Mouse (Mus musculus): Measurements from ENCODE around the gene Npas3. TPM values are rescaled to one million over a fixed set of nuclear protein-coding genes. Genes with fewer than 3 reads are reported as not detected.
A peak's percentile ranks its signal among the peaks of the same experiment; 100 is the strongest.

The Npas3 gene
- polyA plus RNA-seq, 1 experiment = 1.2 TPM

GRCm38 (mm10) chr12:54101307-54101870, 852.9 kb downstream of the Npas3 start:
- no peaks in the 10 kb centered on the region for H3K27me3 ChIP-seq (ENCODE audit: control insufficient read depth, insufficient read depth, low read length, poor library complexity, severe bottlenecking)
- H3K4me1 ChIP-seq (ENCODE audit: control insufficient read depth, insufficient read depth, low read length) = peaks cover 10% of the 10 kb centered on the region
- no peak overlapping the region for H3K4me3 ChIP-seq (ENCODE audit: low read depth, low read length)
- no peak overlapping the region for H3K9ac ChIP-seq (ENCODE audit: low read depth, poor library complexity, severe bottlenecking)
- no peaks in the 10 kb centered on the region for H3K36me3 ChIP-seq (ENCODE audit: control insufficient read depth, insufficient read depth, low read length, poor library complexity, severe bottlenecking)
- no peak overlapping the region for H3K27ac ChIP-seq (ENCODE audit: insufficient read depth, low read length)
- no peaks in the 10 kb centered on the region for H3K9me3 ChIP-seq (replicated peaks; ENCODE audit: control insufficient read depth, insufficient read depth, low read length, poor library complexity, severe bottlenecking)
- TF ChIP-seq POLR2A (IDR thresholded peaks at IDR 0.05; ENCODE audit: insufficient read depth, low read length) (no peak), CTCF (IDR thresholded peaks at IDR 0.05; ENCODE audit: low read depth, low read length) (no peak), EP300 (IDR thresholded peaks at IDR 0.05; ENCODE audit: insufficient read depth, low read depth, low read length) (no peak)

- peak overlapping the region; percentile 9; the same call in 1 of the 2 replicates for H3K27ac ChIP-seq (ENCODE audit: insufficient read depth, low read length)
These were observed 854.0 kb downstream of the Npas3 start for GRCm38 (mm10) chr12:54102500-54102899.

GRCm38 (mm10) chr12:54105531-54105930, 857.1 kb downstream of the Npas3 start:
- TF ChIP-seq POLR2A (IDR thresholded peaks at IDR 0.05; ENCODE audit: insufficient read depth, low read length) = no peak
- TF ChIP-seq CTCF (IDR thresholded peaks at IDR 0.05; ENCODE audit: low read depth, low read length) = no peak
- TF ChIP-seq EP300 (IDR thresholded peaks at IDR 0.05; ENCODE audit: insufficient read depth, low read depth, low read length) = no peak

More at GRCm38 (mm10) chr12:54102500-54102899, 854.0 kb downstream of the Npas3 start:
- H3K36me3 ChIP-seq (ENCODE audit: control insufficient read depth, insufficient read depth, low read length, poor library complexity, severe bottlenecking) = no peaks in the 10 kb centered on the region
- no peak overlapping the region for H3K9ac ChIP-seq (ENCODE audit: low read depth, poor library complexity, severe bottlenecking)
- H3K4me1 ChIP-seq (ENCODE audit: control insufficient read depth, insufficient read depth, low read length) = peaks cover 10% of the 10 kb centered on the region
- no peaks in the 10 kb centered on the region for H3K9me3 ChIP-seq (replicated peaks; ENCODE audit: control insufficient read depth, insufficient read depth, low read length, poor library complexity, severe bottlenecking)
- H3K4me3 ChIP-seq (ENCODE audit: low read depth, low read length) = peak overlapping the region; percentile 10; the same call in 1 of the 2 replicates
- peak; percentile 79; the same call in 1 of the 2 replicates for TF ChIP-seq EP300 (IDR thresholded peaks at IDR 0.05; ENCODE audit: insufficient read depth, low read depth, low read length)
- TF ChIP-seq CTCF (IDR thresholded peaks at IDR 0.05; ENCODE audit: low read depth, low read length) = no peak
- no peaks in the 10 kb centered on the region for H3K27me3 ChIP-seq (ENCODE audit: control insufficient read depth, insufficient read depth, low read length, poor library complexity, severe bottlenecking)

GRCm38 (mm10) chr12:54105946-54106345, 857.5 kb downstream of the Npas3 start:
- no peak overlapping the region for H3K27ac ChIP-seq (ENCODE audit: insufficient read depth, low read length)
- TF ChIP-seq EP300 (IDR thresholded peaks at IDR 0.05; ENCODE audit: insufficient read depth, low read depth, low read length) (no peak), CTCF (IDR thresholded peaks at IDR 0.05; ENCODE audit: low read depth, low read length) (no peak), POLR2A (IDR thresholded peaks at IDR 0.05; ENCODE audit: insufficient read depth, low read length) (no peak)
- H3K9ac ChIP-seq (ENCODE audit: low read depth, poor library complexity, severe bottlenecking) = no peak overlapping the region
- H3K36me3 ChIP-seq (ENCODE audit: control insufficient read depth, insufficient read depth, low read length, poor library complexity, severe bottlenecking) = no peaks in the 10 kb centered on the region
- no peaks in the 10 kb centered on the region for H3K9me3 ChIP-seq (replicated peaks; ENCODE audit: control insufficient read depth, insufficient read depth, low read length, poor library complexity, severe bottlenecking)
- peaks cover 12% of the 10 kb centered on the region for H3K4me1 ChIP-seq (ENCODE audit: control insufficient read depth, insufficient read depth, low read length)
- H3K4me3 ChIP-seq (ENCODE audit: low read depth, low read length) = no peak overlapping the region
- H3K27me3 ChIP-seq (ENCODE audit: control insufficient read depth, insufficient read depth, low read length, poor library complexity, severe bottlenecking) = no peaks in the 10 kb centered on the region

More at GRCm38 (mm10) chr12:54105531-54105930, 857.1 kb downstream of the Npas3 start:
- peaks cover 14% of the 10 kb centered on the region for H3K4me1 ChIP-seq (ENCODE audit: control insufficient read depth, insufficient read depth, low read length)
- H3K27me3 ChIP-seq (ENCODE audit: control insufficient read depth, insufficient read depth, low read length, poor library complexity, severe bottlenecking) = no peaks in the 10 kb centered on the region
- no peaks in the 10 kb centered on the region for H3K36me3 ChIP-seq (ENCODE audit: control insufficient read depth, insufficient read depth, low read length, poor library complexity, severe bottlenecking)
- H3K9me3 ChIP-seq (replicated peaks; ENCODE audit: control insufficient read depth, insufficient read depth, low read length, poor library complexity, severe bottlenecking) = no peaks in the 10 kb centered on the region
- H3K9ac ChIP-seq (ENCODE audit: low read depth, poor library complexity, severe bottlenecking) = no peak overlapping the region
- no peak overlapping the region for H3K4me3 ChIP-seq (ENCODE audit: low read depth, low read length)
- no peak overlapping the region for H3K27ac ChIP-seq (ENCODE audit: insufficient read depth, low read length)

GRCm38 (mm10) chr12:54110342-54110741, 861.9 kb downstream of the Npas3 start:
- H3K27ac ChIP-seq (ENCODE audit: insufficient read depth, low read length) = peak overlapping the region; percentile 93
- no peak for TF ChIP-seq POLR2A (IDR thresholded peaks at IDR 0.05; ENCODE audit: insufficient read depth, low read length)
- no peak for TF ChIP-seq CTCF (IDR thresholded peaks at IDR 0.05; ENCODE audit: low read depth, low read length)
- peak; percentile 97 for TF ChIP-seq EP300 (IDR thresholded peaks at IDR 0.05; ENCODE audit: insufficient read depth, low read depth, low read length)

GRCm38 (mm10) chr12:54110930-54111329, 862.5 kb downstream of the Npas3 start:
- no peaks in the 10 kb centered on the region for H3K36me3 ChIP-seq (ENCODE audit: control insufficient read depth, insufficient read depth, low read length, poor library complexity, severe bottlenecking)
- TF ChIP-seq POLR2A (IDR thresholded peaks at IDR 0.05; ENCODE audit: insufficient read depth, low read length) (no peak), EP300 (IDR thresholded peaks at IDR 0.05; ENCODE audit: insufficient read depth, low read depth, low read length) (peak; percentile 95), CTCF (IDR thresholded peaks at IDR 0.05; ENCODE audit: low read depth, low read length) (no peak)
- peak overlapping the region; percentile 79; the same call in 1 of the 2 replicates for H3K9ac ChIP-seq (ENCODE audit: low read depth, poor library complexity, severe bottlenecking)
- H3K27me3 ChIP-seq (ENCODE audit: control insufficient read depth, insufficient read depth, low read length, poor library complexity, severe bottlenecking) = no peaks in the 10 kb centered on the region
- peaks cover 14% of the 10 kb centered on the region for H3K9me3 ChIP-seq (replicated peaks; ENCODE audit: control insufficient read depth, insufficient read depth, low read length, poor library complexity, severe bottlenecking)
- no peak overlapping the region for H3K4me3 ChIP-seq (ENCODE audit: low read depth, low read length)
- peaks cover 5% of the 10 kb centered on the region for H3K4me1 ChIP-seq (ENCODE audit: control insufficient read depth, insufficient read depth, low read length)
- H3K27ac ChIP-seq (ENCODE audit: insufficient read depth, low read length) = peak overlapping the region; percentile 93

More at GRCm38 (mm10) chr12:54110342-54110741, 861.9 kb downstream of the Npas3 start:
- no peaks in the 10 kb centered on the region for H3K36me3 ChIP-seq (ENCODE audit: control insufficient read depth, insufficient read depth, low read length, poor library complexity, severe bottlenecking)
- no peaks in the 10 kb centered on the region for H3K27me3 ChIP-seq (ENCODE audit: control insufficient read depth, insufficient read depth, low read length, poor library complexity, severe bottlenecking)
- peaks cover 14% of the 10 kb centered on the region for H3K9me3 ChIP-seq (replicated peaks; ENCODE audit: control insufficient read depth, insufficient read depth, low read length, poor library complexity, severe bottlenecking)
- H3K9ac ChIP-seq (ENCODE audit: low read depth, poor library complexity, severe bottlenecking) = no peak overlapping the region
- no peak overlapping the region for H3K4me3 ChIP-seq (ENCODE audit: low read depth, low read length)
- H3K4me1 ChIP-seq (ENCODE audit: control insufficient read depth, insufficient read depth, low read length) = peaks cover 5% of the 10 kb centered on the region

Data from ES-Bruce4 (cell line).